Mouse (Mus musculus): ENCODE data around the gene Vav2.

Gene Vav2

DNA sequence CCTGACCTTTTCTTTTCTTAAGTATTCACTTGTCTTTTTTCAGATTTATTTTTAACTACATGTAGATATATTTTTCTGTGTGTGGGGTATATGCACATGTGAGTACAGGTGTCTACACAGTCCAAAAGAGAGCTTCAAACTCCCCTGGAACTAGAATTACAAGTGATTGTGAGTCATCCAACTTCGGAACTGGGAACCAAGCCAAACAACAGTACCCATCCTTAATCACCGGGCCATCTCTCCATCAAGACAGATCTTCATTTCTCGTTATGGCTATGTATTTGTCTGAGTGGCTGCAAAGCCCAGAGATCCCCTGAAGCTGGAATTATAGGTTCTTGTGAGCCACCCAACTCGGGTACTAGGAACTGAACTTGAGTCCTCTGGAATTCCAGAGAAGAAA is 61.5 kb downstream of the Vav2 start:
- DNase-seq (ENCODE audit: low spot score): no peak

DNA sequence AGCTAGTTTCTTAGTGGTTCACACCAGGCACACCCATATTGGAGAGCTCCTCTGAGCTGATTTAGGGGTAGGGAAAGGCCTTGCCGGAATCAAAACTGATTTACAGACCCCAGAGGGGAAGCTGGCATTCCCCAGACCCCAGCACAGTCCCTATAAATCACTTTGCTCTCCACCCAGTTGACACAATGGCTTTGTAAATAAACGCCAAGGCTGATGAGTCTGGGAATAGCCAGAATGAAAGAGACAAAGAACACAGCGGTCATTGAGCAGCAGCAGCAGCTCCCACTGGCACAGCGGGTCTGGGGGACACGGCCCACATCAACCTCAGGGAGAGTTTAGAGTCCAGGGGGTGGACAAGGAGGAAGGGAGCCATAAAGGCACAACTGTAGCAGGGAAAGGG is 65.0 kb downstream of the Vav2 start:
- no peak for DNase-seq (ENCODE audit: low spot score)

- no peak for DNase-seq (ENCODE audit: low spot score)
Observed at GRCm38 (mm10) chr2:27358461-27358860, 68.4 kb downstream of the Vav2 start.

DNA sequence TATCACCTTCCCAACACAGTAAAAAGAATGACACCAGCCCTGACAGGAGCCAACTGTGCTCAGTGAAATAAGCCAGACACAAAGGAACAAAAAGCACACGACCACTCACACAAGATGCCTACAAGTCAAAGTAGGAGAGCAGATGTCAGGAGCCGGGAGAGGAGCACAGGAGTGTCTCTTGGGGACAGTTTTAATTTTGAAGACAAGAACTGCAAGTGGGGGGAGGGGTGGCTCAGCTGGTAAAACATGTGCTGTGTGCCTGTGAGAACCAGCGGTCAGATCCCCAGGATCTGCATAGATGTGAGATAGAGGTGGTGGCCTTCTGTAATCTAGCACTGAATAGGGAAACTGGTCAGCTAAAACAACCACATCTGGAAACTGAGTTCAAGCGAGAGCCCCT is 71.1 kb downstream of the Vav2 start:
- no peak for DNase-seq (ENCODE audit: low spot score)

- no peak for DNase-seq (ENCODE audit: low spot score)
Observed at GRCm38 (mm10) chr2:27354610-27355211, 72.1 kb downstream of the Vav2 start.

- DNase-seq (ENCODE audit: low spot score): no peak
Observed at GRCm38 (mm10) chr2:27352720-27353119, 74.1 kb downstream of the Vav2 start.

- DNase-seq (ENCODE audit: low spot score): no peak
Observed at GRCm38 (mm10) chr2:27350371-27350770, 76.5 kb downstream of the Vav2 start.

DNA sequence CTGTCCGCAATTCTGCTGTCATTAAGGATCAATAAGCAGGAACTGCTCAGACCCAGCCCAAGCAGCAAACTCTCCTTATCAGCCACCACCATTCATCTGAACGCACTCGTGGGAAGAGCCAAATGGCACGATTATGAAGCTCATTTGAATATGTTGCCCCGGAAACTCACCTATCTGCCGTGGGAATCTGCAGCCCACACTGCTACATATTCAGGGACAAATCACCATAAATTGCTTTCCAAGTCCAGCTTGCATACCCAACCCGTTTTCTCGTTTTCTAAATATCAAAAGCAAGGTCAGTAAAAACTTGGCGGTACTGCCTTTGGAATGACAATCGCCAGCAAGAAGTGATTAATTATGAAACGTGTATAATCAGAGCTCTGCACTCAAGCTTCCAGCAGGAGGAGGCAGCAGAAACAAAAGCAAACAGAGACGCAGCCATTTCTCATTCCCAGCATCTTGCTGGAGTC is 82.8 kb downstream of the Vav2 start:
- no peak for DNase-seq (ENCODE audit: low spot score)

DNA sequence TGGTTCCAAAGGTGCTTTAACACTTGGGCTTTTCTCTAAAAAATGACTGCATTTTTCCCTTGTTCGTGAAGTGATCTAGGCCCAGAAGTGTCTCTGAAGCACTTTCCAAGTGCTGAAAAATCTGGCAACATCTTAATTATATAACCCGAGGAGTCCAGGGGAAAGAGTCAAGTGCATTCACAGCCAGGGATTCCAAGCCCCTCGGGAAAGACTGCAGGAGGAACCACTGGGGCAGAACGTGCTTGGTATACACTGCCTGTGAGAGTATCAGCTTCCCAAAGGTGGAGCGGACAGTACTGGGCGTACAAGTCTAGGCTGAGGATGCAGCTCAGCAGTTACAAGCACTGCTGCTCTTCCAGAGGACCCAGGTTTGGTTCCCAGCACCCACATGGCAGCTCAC is 86.2 kb downstream of the Vav2 start:
- no peak for DNase-seq (ENCODE audit: low spot score)

GRCm38 (mm10) chr2:27339051-27339450 is 87.8 kb downstream of the Vav2 start:
- no peak for DNase-seq (ENCODE audit: low spot score)

DNA sequence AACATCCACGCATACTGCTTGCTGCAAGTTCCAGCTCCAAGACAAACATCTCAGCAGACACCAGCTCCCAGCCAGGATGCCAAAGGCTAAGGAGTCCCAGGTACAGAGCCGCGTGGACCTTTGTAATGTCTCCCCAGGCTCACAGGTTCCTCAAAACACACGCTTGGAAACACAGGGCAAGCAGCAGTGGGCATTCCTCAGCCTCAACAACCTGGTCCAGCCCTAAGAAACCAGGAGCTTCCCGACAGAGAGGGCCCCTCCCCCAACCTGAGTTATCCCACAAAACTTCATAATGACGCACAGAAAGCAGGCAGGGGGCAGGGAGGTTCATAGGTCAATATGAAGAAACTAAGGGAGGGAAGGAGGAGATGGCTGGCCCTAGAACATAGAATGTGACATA is 89.6 kb downstream of the Vav2 start:
- DNase-seq (ENCODE audit: low spot score): no peak

GRCm38 (mm10) chr2:27336600-27336999 is 90.2 kb downstream of the Vav2 start:
- no peak for DNase-seq (ENCODE audit: low spot score)

DNA sequence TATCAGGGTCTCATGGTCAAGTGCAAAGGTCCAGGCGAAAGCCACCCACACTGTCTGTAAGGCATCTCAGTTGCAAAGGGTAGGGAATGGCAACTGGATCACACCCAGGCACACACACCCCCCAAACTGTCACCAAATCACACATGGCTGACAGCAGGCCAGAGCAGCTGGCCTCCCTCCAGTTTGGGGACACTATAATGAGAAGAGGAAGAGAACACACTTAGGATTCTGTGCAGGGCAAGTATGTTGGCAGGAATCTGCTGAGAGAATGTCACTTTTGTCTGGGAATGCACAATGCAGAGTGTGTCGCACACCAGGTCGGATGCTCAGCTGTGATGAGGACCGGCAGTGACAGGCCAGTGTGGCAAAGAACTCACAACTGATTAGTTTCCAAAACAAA is 92.0 kb downstream of the Vav2 start:
- DNase-seq (ENCODE audit: low spot score): no peak

DNA sequence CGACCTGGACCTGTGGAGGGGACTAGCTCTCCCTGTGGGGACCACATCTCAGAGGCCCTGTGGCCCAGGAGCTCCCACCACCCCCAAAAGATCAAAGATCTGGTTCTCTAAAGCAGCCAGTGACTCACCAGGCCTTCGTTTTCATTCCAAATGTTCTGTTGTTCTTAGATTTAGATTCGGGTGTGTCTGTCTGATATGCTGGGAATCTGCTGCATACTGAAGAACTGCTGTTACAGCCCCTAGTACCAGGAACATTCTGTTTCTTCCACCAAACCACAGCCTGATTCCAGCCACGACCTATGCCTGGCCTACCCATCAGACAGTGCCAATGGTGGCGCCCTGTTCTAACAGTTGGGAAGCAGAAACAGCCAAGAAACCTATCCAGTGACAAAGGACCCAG is 95.3 kb downstream of the Vav2 start:
- DNase-seq (ENCODE audit: low spot score): no peak

DNA sequence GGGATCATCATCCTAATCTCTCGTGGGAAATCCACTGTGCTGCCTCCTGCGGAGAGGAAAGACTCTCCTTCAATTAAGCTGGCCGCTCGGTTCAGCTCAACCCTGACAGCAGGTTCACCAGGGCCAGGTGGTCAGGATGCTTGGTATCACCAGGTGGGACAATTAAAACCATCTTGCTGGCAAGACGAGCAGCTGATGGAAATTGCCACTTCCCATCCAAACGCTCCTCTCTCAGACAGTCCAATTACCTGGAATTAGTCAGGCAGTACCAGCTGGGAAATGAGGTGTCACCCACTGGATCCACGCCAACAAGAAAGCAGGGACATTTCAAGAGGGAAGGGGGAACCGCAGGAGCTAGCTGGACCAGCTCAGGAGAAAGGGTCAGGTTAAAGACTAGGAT is 96.4 kb downstream of the Vav2 start:
- DNase-seq (ENCODE audit: low spot score): no peak

DNA sequence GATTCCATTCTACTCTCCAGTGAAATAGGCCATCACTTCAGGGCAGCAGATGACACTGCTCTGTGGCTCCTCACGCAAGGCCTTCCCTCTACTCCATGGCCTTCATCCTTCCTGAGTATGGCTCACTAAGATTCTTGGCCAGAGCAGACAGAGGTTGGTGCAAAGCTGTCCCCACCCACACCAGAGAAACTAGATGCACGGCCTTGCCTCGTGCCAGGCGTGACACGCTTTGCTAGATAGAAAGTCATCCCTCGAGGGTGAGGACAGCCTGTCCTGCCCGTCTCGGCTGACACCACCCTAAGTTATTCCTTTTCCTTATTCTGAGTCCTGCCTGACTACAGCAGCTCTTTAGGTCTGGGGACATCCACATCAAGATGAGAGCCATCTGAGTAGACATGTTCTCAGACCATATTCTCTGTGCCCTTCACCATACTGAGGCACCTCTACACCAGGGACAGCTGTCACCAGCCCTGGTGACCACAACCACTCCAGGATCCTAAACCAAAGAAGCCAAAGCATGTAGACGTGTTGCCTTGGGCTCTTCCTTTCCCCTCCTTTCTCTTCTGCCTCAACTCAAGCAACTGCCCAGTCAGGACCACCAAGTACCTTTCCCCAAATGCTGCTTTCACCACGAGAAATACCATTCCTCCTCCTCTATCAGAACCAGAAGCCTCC is 97.3 kb downstream of the Vav2 start:
- no peak for DNase-seq (ENCODE audit: low spot score)

- DNase-seq (ENCODE audit: low spot score): no peak
Observed at GRCm38 (mm10) chr2:27328613-27329041, 98.2 kb downstream of the Vav2 start.

DNA sequence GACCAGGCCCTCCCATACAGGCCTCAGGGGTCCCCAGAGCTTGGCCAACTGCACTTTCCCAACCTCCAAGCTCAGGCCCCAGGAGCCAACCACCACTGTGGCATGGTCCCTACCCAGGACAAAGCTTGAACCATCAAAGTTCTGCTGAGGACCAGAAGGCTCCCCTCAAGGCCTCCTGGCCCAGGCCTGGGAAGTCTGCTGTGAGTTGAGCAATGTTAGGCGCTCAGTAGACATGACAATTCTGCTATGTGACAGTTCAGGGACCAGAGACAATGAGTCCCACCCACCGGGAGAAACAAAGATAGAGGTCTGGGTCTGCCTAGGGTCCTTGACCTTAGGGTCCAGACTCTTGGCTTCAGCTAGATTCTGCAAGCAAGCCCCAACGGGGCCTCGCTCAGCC is 98.9 kb downstream of the Vav2 start:
- DNase-seq (ENCODE audit: low spot score): no peak

DNA sequence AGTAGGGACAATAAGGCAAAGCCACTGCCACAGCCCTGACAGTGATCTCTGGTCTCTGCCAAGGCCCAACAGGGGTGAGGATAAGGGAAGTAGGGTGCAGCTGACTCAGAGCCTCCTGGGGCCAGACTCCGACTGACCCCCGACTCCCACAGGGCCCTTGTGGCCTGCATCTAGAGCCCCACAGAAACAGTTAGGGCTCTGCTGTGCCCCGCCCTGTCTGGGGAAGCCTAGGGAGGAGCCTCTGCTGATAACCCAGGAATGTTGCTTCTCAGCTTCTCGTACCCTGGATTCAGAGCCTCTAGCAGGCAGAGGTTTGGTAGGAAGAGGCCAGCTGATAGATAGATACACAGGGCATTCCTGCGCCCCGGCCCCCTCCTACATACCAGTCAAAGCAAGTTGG is 99.8 kb downstream of the Vav2 start:
- no peak for DNase-seq (ENCODE audit: low spot score)

DNA sequence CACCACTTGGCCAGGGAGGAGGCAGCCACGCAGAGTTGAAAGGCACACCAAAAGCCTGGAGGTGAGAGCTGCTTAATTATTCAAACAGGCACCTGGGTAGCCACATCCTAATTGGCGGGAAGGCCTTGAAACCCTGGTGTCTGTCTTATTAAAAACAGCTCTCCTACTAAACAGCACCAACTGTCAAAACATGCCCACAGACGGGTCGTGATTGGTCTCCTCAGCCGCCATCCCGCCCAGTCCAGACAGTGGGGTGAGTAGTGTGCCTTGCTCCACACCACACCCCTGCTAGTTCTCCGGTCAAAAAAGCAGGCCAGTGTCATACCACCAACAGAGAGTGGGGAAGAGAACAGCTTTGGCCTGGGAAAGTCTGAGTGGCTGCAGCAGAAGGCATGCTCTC is 100.5 kb downstream of the Vav2 start:
- DNase-seq (ENCODE audit: low spot score): no peak

DNA sequence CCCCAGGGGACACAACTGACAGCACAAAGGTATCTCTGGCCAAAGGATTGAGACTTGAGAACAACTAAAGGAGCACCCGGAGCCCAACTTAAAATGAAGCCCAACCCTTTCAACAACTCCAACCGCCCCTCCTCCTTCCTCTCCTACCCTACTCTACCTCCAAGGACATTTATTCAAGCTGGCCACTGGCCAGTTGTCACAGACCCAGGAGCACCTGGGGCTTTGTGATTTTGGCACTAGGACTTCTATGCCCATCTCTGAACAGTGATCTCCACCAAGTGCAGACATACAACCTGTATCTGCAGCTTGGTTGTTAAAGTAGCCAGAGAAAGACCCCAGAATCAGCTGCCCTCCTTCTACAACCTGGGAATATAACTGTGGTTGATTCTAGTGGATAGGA is 102.1 kb downstream of the Vav2 start:
- no peak for DNase-seq (ENCODE audit: low spot score)

DNA sequence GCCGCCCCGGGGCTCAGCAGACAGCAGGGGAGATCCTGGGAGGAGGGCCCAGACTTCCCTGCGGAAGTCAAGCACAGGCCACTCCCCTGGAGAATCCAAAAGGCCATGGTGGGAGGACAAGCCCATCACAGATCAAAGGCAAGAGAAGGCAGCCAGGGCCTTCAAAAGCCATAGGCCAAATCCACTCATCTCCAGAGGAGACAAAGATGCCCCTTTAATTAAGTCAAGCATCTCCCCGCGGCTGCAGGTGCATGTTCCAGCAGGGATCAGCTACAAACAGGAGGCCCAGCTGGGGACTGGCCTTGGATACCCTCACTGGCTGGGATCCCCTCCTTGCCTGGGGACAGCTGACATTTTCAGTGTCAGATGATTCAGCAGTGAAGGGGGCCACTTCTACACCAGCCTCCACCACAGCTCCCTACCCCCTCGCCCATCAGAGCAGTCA is 105.4 kb downstream of the Vav2 start:
- DNase-seq (ENCODE audit: low spot score): no peak

DNA sequence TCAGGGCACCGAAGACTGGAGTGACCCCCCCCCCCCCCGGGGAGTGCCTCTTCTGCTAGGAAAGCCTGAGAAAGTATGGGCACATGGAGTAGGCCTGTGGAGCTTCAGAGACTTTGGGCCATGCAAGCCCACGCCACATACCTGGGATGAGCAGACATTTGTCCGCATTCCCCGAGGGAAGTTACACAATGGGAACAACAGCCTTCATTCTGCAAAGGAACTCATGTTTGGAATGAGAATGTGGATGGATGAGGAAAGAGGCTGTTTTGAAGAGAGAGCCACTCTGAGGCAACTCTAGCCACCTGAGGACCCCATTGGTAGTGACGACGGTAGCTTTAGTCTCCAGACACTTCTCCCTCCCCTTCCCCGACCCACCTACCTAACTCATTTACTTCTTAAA is 106.0 kb downstream of the Vav2 start:
- DNase-seq (ENCODE audit: low spot score): no peak

DNA sequence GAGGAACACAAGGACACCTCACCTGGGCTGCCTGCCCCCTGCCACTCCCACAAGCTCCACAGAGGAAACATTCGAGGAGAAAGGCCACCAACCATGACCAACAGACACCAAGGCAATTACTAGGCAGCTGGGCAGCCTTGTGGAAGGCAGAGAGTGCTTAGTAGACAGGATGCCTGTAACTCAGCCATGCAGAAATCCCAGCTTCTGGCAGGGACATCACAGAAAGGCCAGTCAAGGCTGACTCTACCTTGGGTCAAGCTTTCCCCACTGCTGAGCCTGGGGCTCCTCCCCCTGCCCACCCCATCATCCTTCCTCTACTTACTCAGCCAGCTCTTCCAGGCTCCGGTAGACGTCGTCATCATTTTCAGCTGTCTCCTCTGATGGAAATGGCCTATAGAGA is 108.2 kb downstream of the Vav2 start:
- DNase-seq (ENCODE audit: low spot score): no peak
